Mouse (Mus musculus) thymus, postnatal 14 days (tissue): ENCODE measurements around the gene Ptprm.

Source experiments
- DNase-seq: peaks from one replicate; pipeline ENCODE4 v3.0.0; 2021

The Ptprm gene

GRCm38 (mm10) chr17:67277124-67277910, 76.9 kb downstream of the Ptprm start:
- no peak for DNase-seq

GRCm38 (mm10) chr17:67274531-67275094, 79.6 kb downstream of the Ptprm start:
- no peak for DNase-seq

- no peak for DNase-seq
Observed at GRCm38 (mm10) chr17:67272928-67273327, 81.3 kb downstream of the Ptprm start.

- no peak for DNase-seq
Observed at GRCm38 (mm10) chr17:67268475-67269080, 85.7 kb downstream of the Ptprm start.

- DNase-seq, result no peak
Observed at GRCm38 (mm10) chr17:67266270-67266669, 88.0 kb downstream of the Ptprm start.

- DNase-seq, result no peak
Observed at GRCm38 (mm10) chr17:67265520-67265919, 88.7 kb downstream of the Ptprm start.

GRCm38 (mm10) chr17:67264716-67265115, 89.5 kb downstream of the Ptprm start:
- DNase-seq, result no peak

- no peak for DNase-seq
Observed at GRCm38 (mm10) chr17:67263024-67263423, 91.2 kb downstream of the Ptprm start.

- no peak for DNase-seq
Observed at GRCm38 (mm10) chr17:67260016-67260415, 94.2 kb downstream of the Ptprm start.

- no peak for DNase-seq
Observed at GRCm38 (mm10) chr17:67257780-67258179, 96.5 kb downstream of the Ptprm start.

GRCm38 (mm10) chr17:67256171-67256570, 98.1 kb downstream of the Ptprm start:
- DNase-seq, result no peak

- DNase-seq, result no peak
Observed at GRCm38 (mm10) chr17:67253445-67253844, 100.8 kb downstream of the Ptprm start.

GRCm38 (mm10) chr17:67252992-67253391, 101.3 kb downstream of the Ptprm start:
- DNase-seq, result no peak

- DNase-seq, result no peak
Observed at GRCm38 (mm10) chr17:67245273-67245875, 108.9 kb downstream of the Ptprm start.

- DNase-seq, result no peak
Observed at GRCm38 (mm10) chr17:67242774-67243495, 111.3 kb downstream of the Ptprm start.

- DNase-seq, result no peak
Observed at GRCm38 (mm10) chr17:67241951-67242773, 112.1 kb downstream of the Ptprm start.

GRCm38 (mm10) chr17:67238866-67239265, 115.4 kb downstream of the Ptprm start:
- no peak for DNase-seq

- no peak for DNase-seq
Observed at GRCm38 (mm10) chr17:67237407-67237806, 116.8 kb downstream of the Ptprm start.

GRCm38 (mm10) chr17:67233063-67233462, 121.2 kb downstream of the Ptprm start:
- no peak for DNase-seq

- no peak for DNase-seq
Observed at GRCm38 (mm10) chr17:67226991-67227390, 127.3 kb downstream of the Ptprm start.

- no peak for DNase-seq
Observed at GRCm38 (mm10) chr17:67215326-67215725, 138.9 kb downstream of the Ptprm start.

GRCm38 (mm10) chr17:67213711-67214110, 140.5 kb downstream of the Ptprm start:
- DNase-seq, result no peak
